Mouse (Mus musculus) lung, postnatal 14 days (tissue): ENCODE measurements around the gene Cyp39a1.

ENCODE experiments used
- DNase-seq: peaks from one replicate; pipeline ENCODE4 v3.0.0; 2021

Gene Cyp39a1

GRCm38 (mm10) chr17:43667290-43667843 is at the start of gene Cyp39a1:
Gene Cyp39a1 (plus strand): TSS chr17:43667425.
- DNase-seq, result no peak

DNA sequence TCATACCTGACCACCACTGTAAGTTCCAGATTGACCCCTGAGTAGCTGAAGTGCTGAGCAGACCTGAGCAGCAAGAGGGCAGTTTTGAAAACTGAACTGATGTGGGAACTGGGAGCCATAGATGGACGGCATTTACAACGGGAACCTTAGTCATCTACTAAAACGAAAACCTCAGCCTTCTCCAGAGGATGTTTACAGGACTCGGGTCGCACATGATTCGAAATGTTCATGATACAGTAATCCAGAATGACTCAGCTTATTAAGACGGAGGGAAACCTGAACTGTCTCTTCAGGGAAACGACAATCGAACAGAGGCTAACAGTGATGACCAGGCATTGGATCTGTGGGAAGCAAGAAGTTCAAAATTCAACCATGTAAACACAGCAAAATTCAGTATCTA is 48.1 kb upstream of the Cyp39a1 start:
- no peak for DNase-seq

DNA sequence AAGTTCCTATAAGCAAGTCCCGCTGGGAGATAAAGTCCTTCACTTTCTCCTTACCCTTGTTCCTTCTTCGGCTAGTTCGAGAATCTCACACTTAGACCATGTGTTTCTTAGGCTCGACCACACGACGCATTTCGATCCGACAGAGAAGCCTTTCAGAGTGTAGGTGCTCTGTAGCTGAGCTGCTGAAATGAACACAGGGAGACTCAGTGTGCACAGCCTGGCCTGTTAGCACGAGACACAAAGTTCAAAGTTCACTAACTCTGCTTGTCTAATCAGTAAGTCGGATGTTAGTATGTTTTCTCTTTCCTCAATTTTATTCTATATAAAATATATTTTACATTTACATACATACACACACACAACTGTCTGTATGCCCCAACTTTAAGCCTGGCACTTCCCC is 45.1 kb upstream of the Cyp39a1 start:
- DNase-seq, result no peak

DNA sequence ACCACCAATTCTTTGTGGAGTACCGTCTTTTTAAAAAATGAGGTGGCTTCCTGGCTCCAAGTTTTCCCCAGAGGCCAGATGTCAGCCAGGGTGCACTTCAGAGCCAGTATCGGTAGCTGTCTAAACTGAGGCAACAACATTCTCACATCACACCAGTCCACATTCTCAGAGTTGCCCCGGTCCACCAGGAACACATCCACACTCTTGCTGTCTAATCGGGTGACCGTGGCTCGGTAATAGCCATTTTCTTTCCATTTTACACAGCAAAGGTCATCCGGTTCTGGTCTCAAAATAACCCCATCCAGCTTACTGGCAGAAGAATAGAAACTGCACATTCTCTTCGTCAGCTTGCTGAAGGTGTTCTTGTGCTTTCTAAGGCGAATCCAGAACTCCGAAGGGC is 39.0 kb upstream of the Cyp39a1 start:
- DNase-seq, result no peak

- DNase-seq, result no peak
Observed at GRCm38 (mm10) chr17:43629026-43629495, 38.2 kb upstream of the Cyp39a1 start.

DNA sequence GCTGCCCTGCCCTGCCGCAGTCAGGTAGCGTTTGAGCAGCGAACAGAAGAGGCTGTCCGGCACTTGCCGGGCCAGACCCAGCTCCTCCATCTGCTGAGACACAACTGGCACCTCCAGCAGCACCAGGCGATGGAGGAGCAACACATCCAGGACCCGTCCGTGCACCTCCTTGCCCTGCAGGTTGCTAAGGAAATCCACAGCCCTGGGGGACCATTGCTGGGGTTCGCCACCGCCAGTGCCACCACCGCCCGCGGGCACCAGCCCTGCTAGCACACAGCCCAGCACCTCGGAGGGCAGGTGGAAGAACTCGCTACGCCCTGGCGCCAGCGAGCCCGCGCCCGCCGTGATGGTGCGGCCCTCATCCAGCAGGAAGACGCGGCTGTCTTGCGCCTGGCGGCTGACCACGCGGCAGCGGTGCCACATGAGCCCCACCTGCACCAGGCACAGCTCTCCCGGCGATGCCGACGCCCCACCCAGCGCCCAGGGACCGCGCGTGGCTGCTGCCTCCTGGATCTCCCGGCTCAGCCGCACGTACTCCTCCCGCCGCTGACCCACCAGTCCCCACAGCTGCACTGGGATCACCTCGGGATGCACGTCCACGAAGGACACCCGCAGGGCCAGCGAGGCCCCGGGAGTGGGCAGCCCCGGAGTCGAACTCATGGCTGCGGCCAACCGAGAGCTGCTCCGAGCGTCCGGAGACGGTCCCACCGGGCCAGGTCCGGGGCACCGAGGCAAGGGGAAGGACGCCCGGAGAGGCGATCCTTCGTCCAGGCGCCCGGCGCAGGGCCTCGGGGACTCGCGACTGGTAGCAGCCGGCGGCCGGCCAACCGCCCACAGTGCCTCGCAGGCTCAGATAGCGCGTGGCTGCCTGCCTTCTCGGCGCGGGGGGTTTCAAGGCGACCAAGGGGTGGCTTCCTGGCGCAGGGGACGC is 37.5 kb upstream of the Cyp39a1 start, which contains the start of gene Tdrd6:
Tdrd6 (minus strand) TSS at position 804 of the 931 bp plus-strand sequence.
- DNase-seq, result no peak

DNA sequence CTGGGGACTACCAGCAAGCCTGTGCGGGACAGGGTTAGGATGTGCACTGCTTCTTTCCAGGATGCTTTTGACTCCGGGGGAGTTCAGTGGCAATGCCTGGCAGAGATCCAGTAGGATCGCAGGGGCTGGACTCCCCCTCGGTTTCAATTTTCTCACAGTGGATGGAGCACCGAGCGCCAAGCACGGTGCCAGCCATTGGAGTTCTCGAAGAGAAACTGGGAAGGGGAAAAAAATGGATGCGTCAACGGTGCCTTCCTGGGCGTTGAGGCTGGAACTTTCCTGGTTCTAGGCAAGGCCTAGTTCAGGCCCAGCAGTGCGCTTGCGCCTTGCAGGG is 36.8 kb upstream of the Cyp39a1 start:
- DNase-seq, result no peak

GRCm38 (mm10) chr17:43637146-43637545 is 30.1 kb upstream of the Cyp39a1 start:
- no peak for DNase-seq

- no peak for DNase-seq
Observed at GRCm38 (mm10) chr17:43640825-43641224, 26.4 kb upstream of the Cyp39a1 start.

DNA sequence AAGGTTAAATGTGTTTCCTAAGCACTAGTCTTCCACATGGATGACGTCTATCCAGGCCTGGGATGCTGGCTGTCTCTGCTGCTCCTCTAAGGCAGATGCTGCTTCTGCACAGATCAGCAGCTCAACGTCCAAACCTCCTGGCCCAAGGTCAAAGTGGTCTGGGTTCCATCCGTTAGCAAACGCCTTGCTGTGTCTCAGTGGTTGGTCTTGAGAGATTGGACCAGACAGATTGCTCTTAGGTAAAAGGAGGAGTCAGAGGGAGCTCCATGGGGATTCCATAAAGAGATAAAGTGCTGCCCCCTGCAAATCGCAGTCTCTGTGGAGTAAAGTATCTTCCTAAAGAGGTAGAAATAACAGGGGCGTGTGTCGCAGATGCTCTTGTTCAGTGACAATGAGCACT is 24.0 kb upstream of the Cyp39a1 start:
- DNase-seq, result no peak

DNA sequence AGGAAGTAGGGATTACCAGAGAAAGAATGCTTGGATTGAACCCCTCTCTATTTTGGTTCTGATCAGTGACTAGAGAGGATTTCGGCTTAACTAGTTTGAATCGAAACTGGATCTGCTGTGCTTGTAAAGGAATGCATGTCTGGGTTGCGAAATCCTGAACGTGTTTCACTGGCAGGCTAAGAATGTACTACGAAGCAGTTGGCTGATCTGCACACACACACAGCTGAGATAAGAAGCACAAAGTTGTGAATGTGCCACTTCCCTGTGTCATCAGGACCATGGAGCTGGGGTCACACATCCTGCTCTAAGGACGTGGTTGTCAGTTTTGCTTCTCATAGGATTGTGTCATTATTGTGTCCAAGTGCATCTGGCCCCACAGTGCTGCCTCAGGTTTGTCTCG is 22.9 kb upstream of the Cyp39a1 start:
- DNase-seq, result peak; percentile 17

DNA sequence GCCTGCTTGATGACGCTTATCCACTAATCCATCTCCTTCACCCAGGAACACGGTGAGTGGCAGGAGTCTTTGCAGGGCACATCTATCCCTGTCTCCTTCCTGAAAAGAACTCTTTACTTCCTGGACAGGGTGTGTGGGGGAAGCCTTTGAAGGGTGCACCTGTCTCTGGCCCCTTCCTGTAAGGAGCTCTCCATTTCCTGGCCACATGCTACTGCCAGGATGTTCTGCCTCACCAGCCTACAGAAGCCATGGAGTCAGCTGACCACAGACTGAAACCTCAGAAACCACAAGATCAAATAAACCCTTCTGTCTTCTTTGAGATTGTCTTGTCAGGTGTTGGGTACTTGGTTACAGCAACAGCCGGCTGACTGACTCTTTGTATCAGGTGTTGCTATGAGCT is 22.1 kb upstream of the Cyp39a1 start:
- no peak for DNase-seq

DNA sequence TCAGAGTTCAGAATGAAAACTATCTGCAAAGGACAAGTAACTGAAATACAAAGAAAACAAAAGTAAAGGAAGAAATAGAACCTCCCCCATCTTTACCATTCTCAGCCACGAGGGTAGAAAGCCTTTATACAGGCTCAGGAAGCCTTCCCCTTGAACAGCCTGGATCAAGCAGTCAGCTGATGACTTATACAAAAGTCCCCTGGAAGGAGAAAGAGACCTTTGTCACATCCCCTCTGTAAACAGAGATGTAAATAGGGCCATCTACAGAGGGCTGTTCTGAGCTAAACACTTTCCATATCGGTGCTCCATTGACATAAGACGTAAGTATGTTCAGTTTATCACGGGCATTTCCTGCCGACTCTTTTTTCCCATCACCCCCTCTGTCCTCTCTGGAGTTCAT is 20.3 kb upstream of the Cyp39a1 start:
- DNase-seq, result no peak

DNA sequence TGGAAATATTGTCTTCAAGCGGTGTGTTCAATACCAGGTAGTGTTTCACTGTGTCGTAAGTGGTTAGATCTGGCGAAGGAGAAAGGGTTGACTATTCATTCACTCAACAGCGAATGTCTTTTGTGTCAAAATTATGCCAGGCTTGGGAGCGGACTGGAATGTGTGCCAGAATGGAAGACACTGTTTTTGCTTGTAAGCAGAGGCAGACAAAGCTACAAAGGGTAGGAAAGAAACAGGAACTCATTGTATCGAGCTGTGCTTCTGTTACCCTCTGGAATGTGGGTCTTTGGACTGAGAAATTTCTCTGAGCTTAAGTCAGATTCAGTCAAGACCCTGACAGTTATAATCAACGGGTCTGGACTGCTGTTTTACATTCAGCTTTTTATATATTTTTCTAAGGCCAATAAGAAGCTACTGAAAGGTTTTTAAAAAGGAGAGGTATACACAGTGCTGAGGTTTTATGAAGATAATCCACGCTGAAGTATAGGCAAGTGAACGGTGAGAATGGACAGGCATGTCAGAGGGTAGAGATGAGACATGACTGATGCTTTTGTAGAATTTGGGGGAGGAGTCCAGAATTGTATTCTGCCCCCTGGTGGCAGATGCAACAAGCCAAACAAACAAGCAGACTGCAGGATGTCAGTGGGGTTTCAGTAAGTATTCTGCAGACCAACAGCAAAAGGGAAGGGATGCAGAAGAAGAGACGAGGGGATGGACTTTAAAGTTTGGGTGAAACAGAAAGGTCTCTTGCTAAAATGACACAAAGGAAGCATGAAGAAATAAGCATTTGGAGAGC is 17.4 kb upstream of the Cyp39a1 start:
- no peak for DNase-seq

DNA sequence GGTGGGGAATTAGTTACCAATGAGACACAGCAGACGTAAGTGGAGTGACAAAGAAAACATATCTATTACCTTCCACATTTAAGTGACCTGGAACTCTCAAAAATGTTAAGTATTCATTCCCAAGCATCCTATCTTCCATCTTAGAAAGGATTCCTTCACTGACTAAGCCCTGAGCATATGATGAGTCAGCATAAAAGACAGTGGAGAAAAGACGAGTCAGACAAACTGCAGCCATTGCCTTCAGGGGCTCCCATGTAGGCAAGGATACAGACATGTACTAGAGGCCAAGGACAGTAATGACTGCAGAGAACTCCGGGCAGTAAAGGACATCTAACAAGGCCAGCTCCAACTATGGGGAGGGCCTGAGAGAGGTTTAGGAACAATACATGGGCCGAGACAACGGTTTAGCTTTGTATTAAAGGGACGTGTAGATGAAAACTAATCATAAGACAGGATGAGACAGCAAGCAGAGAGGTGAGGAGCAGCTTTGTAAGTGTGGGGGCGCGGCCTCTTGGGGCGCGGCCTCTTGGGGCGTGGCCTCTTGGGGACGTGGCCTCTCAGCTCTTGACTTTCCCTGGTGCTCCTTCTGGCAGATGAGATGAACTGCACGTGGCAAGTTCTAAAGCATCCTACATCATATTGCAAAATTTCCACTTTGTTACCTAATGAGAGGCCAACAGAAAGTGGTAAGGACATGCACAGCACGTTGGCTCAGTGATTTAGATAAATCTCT is 15.7 kb upstream of the Cyp39a1 start:
- DNase-seq, result no peak

DNA sequence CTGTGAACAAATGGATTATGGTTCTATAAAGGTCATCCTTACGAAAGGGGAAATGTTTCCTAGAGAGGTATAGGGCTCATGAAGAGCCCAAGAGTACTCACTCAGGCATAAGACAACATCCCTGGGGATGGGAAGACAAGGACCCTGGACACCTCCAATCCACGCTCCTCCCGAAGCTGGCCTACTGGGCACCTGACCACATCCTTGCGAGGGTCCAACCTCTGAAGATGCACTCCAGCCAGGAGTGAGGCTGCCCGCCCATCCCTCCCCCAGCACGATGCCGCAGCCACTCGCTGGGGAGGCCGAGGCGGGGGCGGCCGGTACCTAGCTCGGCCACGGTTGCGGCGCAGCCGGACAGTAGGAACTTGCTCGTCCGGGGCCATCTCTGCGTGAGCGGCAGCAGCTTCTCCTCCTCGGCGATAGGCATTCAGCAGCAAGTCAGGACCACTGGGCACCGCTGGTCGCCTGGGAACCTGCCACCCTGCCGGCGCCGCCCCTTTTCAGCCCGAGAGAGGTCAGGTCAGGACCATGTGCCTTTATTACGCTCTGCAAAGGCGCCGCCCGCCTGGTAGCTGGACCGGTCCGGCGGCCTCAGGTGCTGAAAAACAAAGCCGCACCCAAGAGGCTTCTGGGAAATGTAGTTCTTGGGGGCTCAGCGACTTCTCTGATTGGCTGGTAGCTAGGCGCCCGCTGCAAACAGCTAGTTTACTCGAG is 492 bp upstream of the Cyp39a1 start, which contains the start of gene Slc25a27:
Slc25a27 (minus strand) TSS at position 639 of the 714 bp plus-strand sequence.
- DNase-seq, result peak; percentile 86

- DNase-seq, result no peak
Observed at GRCm38 (mm10) chr17:43669145-43669695, 2.0 kb downstream of the Cyp39a1 start.

- DNase-seq, result no peak
Observed at GRCm38 (mm10) chr17:43671907-43672306, 4.7 kb downstream of the Cyp39a1 start.

GRCm38 (mm10) chr17:43675228-43675627 is 8.0 kb downstream of the Cyp39a1 start:
- peak; percentile 51 for DNase-seq

DNA sequence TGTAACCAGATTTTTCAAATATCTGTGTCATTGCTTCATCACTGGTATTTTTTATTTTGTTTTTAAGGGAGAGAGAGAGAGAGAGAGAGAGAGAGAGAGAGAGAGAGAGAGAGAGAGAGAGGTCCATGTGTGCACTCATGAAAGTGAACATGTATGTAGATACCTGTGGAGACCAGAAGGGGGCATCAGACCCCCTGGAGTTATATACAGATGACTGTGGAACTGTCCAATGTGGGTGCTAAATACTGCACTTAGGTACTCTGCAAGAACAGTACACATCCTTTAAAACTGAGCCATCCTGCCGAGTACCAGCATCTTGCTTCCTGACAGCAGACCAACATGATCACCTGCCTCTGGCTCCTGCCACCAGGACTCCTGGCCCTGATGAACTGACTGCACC is 9.0 kb downstream of the Cyp39a1 start:
- DNase-seq, result no peak

DNA sequence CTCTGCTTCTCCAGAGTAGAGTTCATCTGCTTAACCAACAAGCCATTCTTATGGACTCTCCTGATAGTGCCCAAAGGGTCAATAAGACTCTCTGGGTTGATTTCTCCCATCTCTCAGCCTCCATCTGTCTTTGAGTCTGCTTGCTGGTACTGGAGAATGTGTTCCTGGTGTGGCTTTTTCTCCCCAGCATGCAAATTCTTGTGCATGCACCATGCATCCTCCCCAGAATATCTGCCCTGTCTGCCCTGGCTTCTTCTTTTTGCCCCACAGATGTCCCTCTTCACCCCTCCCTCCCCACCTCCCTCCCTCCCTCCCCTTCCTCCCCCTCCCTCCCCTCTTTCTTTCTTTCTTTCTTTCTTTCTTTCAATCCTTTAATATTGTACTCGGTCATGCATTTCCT is 10.1 kb downstream of the Cyp39a1 start:
- no peak for DNase-seq

DNA sequence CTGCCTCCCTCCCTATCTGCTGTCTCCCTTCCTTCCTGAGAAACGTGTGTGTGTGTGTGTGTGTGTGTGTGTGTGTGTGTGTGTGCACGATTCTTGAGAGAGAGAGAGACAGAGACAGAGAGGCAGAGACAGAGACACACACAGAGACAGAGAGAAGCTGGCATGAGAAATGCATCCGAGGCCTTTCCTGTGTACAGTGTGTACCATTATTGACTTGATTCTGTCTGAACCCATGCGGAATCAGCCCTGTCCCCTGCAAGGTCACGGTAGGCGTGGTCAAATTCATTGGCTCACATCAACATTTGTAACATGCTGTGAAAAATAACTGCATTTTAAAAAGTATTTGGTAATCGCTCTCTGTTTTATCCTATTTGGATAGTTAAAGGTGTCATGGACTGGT is 16.9 kb downstream of the Cyp39a1 start:
- DNase-seq, result no peak
